8 mouse cellular contexts compared by ENCODE assay signal in genomic region chr8:84707267-84707883, GRCm38 (mm10). TPM values are rescaled to one million over a fixed set of nuclear protein-coding genes. Genes with fewer than 3 reads are reported as not detected.
DNase-seq lines count a peak whose midpoint lies in the region; ATAC-seq and TF ChIP-seq lines count a peak whose summit lies in the region.

No protein-coding gene starts in this region.

- H3K9ac ChIP-seq in heart, embryonic 13.5 days, result peak overlapping the region; percentile 79
- peak overlapping the region; percentile 39; the same call in 1 of the 2 replicates for H3K9ac ChIP-seq in midbrain, embryonic 14.5 days (replicated peaks; ENCODE audit: low read length)

- peaks cover 40% of the 10 kb centered on the region for H3K27me3 ChIP-seq in erythroblast, embryonic 14.5 days (ENCODE audit: control insufficient read depth)
- peaks cover 63% of the 10 kb centered on the region for H3K27me3 ChIP-seq in heart, embryonic 13.5 days (replicated peaks)
- peaks cover 54% of the 10 kb centered on the region for H3K27me3 ChIP-seq in midbrain, embryonic 14.5 days (ENCODE audit: control insufficient read depth, insufficient read depth, low read length)

- TF ChIP-seq CTCF in bone marrow, adult 2 months (IDR thresholded peaks at IDR 0.05; ENCODE audit: control insufficient read depth, insufficient read depth, low read length), result no peak

- 0 out of 2 replicates have a peak, but pooled peaks have one; percentile 31 for TF ChIP-seq POLR2A in bone marrow, adult 2 months (IDR thresholded peaks at IDR 0.05; ENCODE audit: borderline replicate concordance, control insufficient read depth, low read depth, low read length)

- peak overlapping the region; percentile 74 for H3K4me2 ChIP-seq in heart, embryonic 13.5 days
- peak overlapping the region; percentile 38 for H3K4me2 ChIP-seq in midbrain, embryonic 14.5 days (ENCODE audit: low read length)

- ATAC-seq in erythroblast, adult 5-6 weeks (replicated peaks; ENCODE audit: low FRiP score, poor library complexity, severe bottlenecking), result no peak
- peak; percentile 58 for ATAC-seq in heart, embryonic 13.5 days (ENCODE audit: extremely low read depth, insufficient number of reproducible peaks, low FRiP score, low TSS enrichment)
- no peak for ATAC-seq in midbrain, embryonic 14.5 days (ENCODE audit: low FRiP score, low TSS enrichment)

- no peaks in the 10 kb centered on the region; the same call in 1 of the 2 replicates for H3K9me3 ChIP-seq in erythroblast, embryonic 14.5 days (ENCODE audit: control insufficient read depth, low read length)
- H3K9me3 ChIP-seq in heart, embryonic 13.5 days, result no peaks in the 10 kb centered on the region
- H3K9me3 ChIP-seq in midbrain, embryonic 14.5 days (ENCODE audit: control insufficient read depth, low read length), result no peaks in the 10 kb centered on the region

- H3K4me3 ChIP-seq in erythroblast, embryonic 14.5 days (replicated peaks), result peak overlapping the region; percentile 90
- peak overlapping the region; percentile 77 for H3K4me3 ChIP-seq in bone marrow, adult 2 months (replicated peaks; ENCODE audit: control insufficient read depth, low read depth, low read length)
- H3K4me3 ChIP-seq in heart, embryonic 13.5 days, result peak overlapping the region; percentile 57
- peak overlapping the region; percentile 10; the same call in 1 of the 2 replicates for H3K4me3 ChIP-seq in midbrain, embryonic 14.5 days (replicated peaks; ENCODE audit: low read depth, low read length)

- WGBS in bone marrow, adult 2 months, result 5% methylated on average over 22 of the region's 22 CpGs
- WGBS in heart, embryonic 13.5 days, result 10% methylated on average over 22 of the region's 22 CpGs
- WGBS in midbrain, embryonic 14.5 days, result 5% methylated on average over 22 of the region's 22 CpGs

- peaks cover 28% of the 10 kb centered on the region for H3K36me3 ChIP-seq in erythroblast, embryonic 14.5 days (ENCODE audit: control insufficient read depth)
- peaks cover 20% of the 10 kb centered on the region for H3K36me3 ChIP-seq in heart, embryonic 13.5 days
- no peaks in the 10 kb centered on the region for H3K36me3 ChIP-seq in midbrain, embryonic 14.5 days (ENCODE audit: control insufficient read depth, insufficient read depth, low read length)

- peak; percentile 86 for DNase-seq in liver
- no peak for DNase-seq in midbrain, embryonic 14.5 days
- DNase-seq in thymus, postnatal 14 days, result peak; percentile 63
- DNase-seq in layer of hippocampus, adult 8-10 months (ENCODE audit: low spot score in 2 of 2), result no peak

- H3K4me1 ChIP-seq in erythroblast, embryonic 14.5 days (ENCODE audit: control insufficient read depth), result peaks cover 89% of the 10 kb centered on the region
- H3K4me1 ChIP-seq in bone marrow, adult 2 months (ENCODE audit: control insufficient read depth, insufficient read depth, low read length), result peaks cover 10% of the 10 kb centered on the region
- H3K4me1 ChIP-seq in heart, embryonic 13.5 days, result peaks cover 84% of the 10 kb centered on the region
- H3K4me1 ChIP-seq in midbrain, embryonic 14.5 days (ENCODE audit: control insufficient read depth, insufficient read depth, low read length), result peaks cover 46% of the 10 kb centered on the region

- H3K27ac ChIP-seq in bone marrow, adult 2 months (ENCODE audit: control insufficient read depth, insufficient read depth, low read depth, low read length, poor library complexity), result peak overlapping the region; percentile 95
- H3K27ac ChIP-seq in heart, embryonic 13.5 days (replicated peaks), result peak overlapping the region; percentile 84
- peak overlapping the region; percentile 80 for H3K27ac ChIP-seq in midbrain, embryonic 14.5 days (replicated peaks; ENCODE audit: low read depth, low read length)

RNA-seq across cellular contexts. Expression of gene Lyl1, which starts 6.1 kb away (rescaled TPM):
- 61.4 and 62.8 TPM in 2 replicates for polyA plus RNA-seq in erythroblast, embryonic 14.5 days (2012)
- 37.4 and 40.3 TPM in 2 replicates for total RNA-seq in erythroblast, adult 5-6 weeks (2015; ENCODE audit: low replicate concordance)
- 43.1 and 44.2 TPM in 2 replicates for total RNA-seq in erythroblast, adult 5-6 weeks (2017; ENCODE audit: low replicate concordance)
- polyA plus RNA-seq in bone marrow, adult 2 months (2011; ENCODE audit: insufficient read depth, insufficient read length, low replicate concordance, missing spikeins), result 59.2 and 125 TPM in 2 replicates
- 15.4 and 17.1 TPM in 2 replicates for polyA plus RNA-seq in heart, embryonic 13.5 days (2015; fragmentation: Nextera tagmentation; extraction: Ambion mirVana)
- 1.5 and 3.8 TPM in 2 replicates for polyA plus RNA-seq in midbrain, embryonic 14.5 days (2014; fragmentation: Nextera tagmentation; extraction: Ambion mirVana)
- total RNA-seq in layer of hippocampus, adult 8-10 months (2022), result 1 to 10 TPM; 2.6 to 7.2 (median 4.8) TPM

RNA-seq across cellular contexts. Expression of gene G430095P16Rik, which starts 15.4 kb away (rescaled TPM):
- 11.0 and 11.9 TPM in 2 replicates for polyA plus RNA-seq in erythroblast, embryonic 14.5 days (2012)
- 7.9 and 18.1 TPM in 2 replicates for total RNA-seq in erythroblast, adult 5-6 weeks (2015; ENCODE audit: low replicate concordance)
- 3.6 and 12.9 TPM in 2 replicates for total RNA-seq in erythroblast, adult 5-6 weeks (2017; ENCODE audit: low replicate concordance)
- polyA plus RNA-seq in bone marrow, adult 2 months (2011; ENCODE audit: insufficient read depth, insufficient read length, low replicate concordance, missing spikeins), result 12.0 and 27.2 TPM in 2 replicates
- 7.8 and 8.9 TPM in 2 replicates for polyA plus RNA-seq in heart, embryonic 13.5 days (2015; fragmentation: Nextera tagmentation; extraction: Ambion mirVana)
- polyA plus RNA-seq in midbrain, embryonic 14.5 days (2014; fragmentation: Nextera tagmentation; extraction: Ambion mirVana), result 0.67 and 0.91 TPM in 2 replicates
- total RNA-seq in layer of hippocampus, adult 8-10 months (2022), result not detected

RNA-seq across cellular contexts. Expression of gene Nacc1, which starts 19.7 kb away (rescaled TPM):
- 7.0 and 8.5 TPM in 2 replicates for polyA plus RNA-seq in erythroblast, embryonic 14.5 days (2012)
- 12.7 and 19.9 TPM in 2 replicates for total RNA-seq in erythroblast, adult 5-6 weeks (2015; ENCODE audit: low replicate concordance)
- 8.2 and 13.1 TPM in 2 replicates for total RNA-seq in erythroblast, adult 5-6 weeks (2017; ENCODE audit: low replicate concordance)
- polyA plus RNA-seq in bone marrow, adult 2 months (2011; ENCODE audit: insufficient read depth, insufficient read length, low replicate concordance, missing spikeins), result 14.6 and 26.2 TPM in 2 replicates
- 15.1 and 15.7 TPM in 2 replicates for polyA plus RNA-seq in heart, embryonic 13.5 days (2015; fragmentation: Nextera tagmentation; extraction: Ambion mirVana)
- polyA plus RNA-seq in midbrain, embryonic 14.5 days (2014; fragmentation: Nextera tagmentation; extraction: Ambion mirVana), result 19.1 and 20.2 TPM in 2 replicates
- 10 to 100 TPM; 86.2 to 91.2 (median 87.6) TPM for total RNA-seq in layer of hippocampus, adult 8-10 months (2022)

RNA-seq across cellular contexts. Expression of gene Trmt1, which starts 21.3 kb away (rescaled TPM):
- 8.9 and 9.0 TPM in 2 replicates for polyA plus RNA-seq in erythroblast, embryonic 14.5 days (2012)
- total RNA-seq in erythroblast, adult 5-6 weeks (2015; ENCODE audit: low replicate concordance), result 9.8 and 16.9 TPM in 2 replicates
- total RNA-seq in erythroblast, adult 5-6 weeks (2017; ENCODE audit: low replicate concordance), result 18.3 and 21.5 TPM in 2 replicates
- polyA plus RNA-seq in bone marrow, adult 2 months (2011; ENCODE audit: insufficient read depth, insufficient read length, low replicate concordance, missing spikeins), result 78.9 and 134 TPM in 2 replicates
- polyA plus RNA-seq in heart, embryonic 13.5 days (2015; fragmentation: Nextera tagmentation; extraction: Ambion mirVana), result 47.6 and 51.6 TPM in 2 replicates
- polyA plus RNA-seq in midbrain, embryonic 14.5 days (2014; fragmentation: Nextera tagmentation; extraction: Ambion mirVana), result 56.9 and 59.6 TPM in 2 replicates
- 100 to 1,000 TPM in 2 of 4 experiments, 10 to 100 TPM in 2; 91.6 to 133 (median 103) TPM for total RNA-seq in layer of hippocampus, adult 8-10 months (2022)

RNA-seq across cellular contexts. Expression of gene Ier2, which starts 44.7 kb away (rescaled TPM):
- polyA plus RNA-seq in erythroblast, embryonic 14.5 days (2012), result 17.2 and 18.5 TPM in 2 replicates
- 17.8 and 22.9 TPM in 2 replicates for total RNA-seq in erythroblast, adult 5-6 weeks (2015; ENCODE audit: low replicate concordance)
- 9.2 and 14.8 TPM in 2 replicates for total RNA-seq in erythroblast, adult 5-6 weeks (2017; ENCODE audit: low replicate concordance)
- 13.2 and 49.9 TPM in 2 replicates for polyA plus RNA-seq in bone marrow, adult 2 months (2011; ENCODE audit: insufficient read depth, insufficient read length, low replicate concordance, missing spikeins)
- 43.0 and 44.8 TPM in 2 replicates for polyA plus RNA-seq in heart, embryonic 13.5 days (2015; fragmentation: Nextera tagmentation; extraction: Ambion mirVana)
- polyA plus RNA-seq in midbrain, embryonic 14.5 days (2014; fragmentation: Nextera tagmentation; extraction: Ambion mirVana), result 15.5 and 16.0 TPM in 2 replicates
- 10 to 100 TPM in 1 of 4 experiments, 1 to 10 TPM in 3; 7.0 to 10.2 (median 9.3) TPM for total RNA-seq in layer of hippocampus, adult 8-10 months (2022)

Comparison
In these comparisons a context has a peak if more than half of its experiments do, and no peak if none do; other contexts are left out.
1. H3K4me3 ChIP-seq: peak in every context shown above with its lines; median percentile 90 in erythroblast, embryonic 14.5 days; 77 in bone marrow, adult 2 months; 57 in heart, embryonic 13.5 days; 10 in midbrain, embryonic 14.5 days.
2. DNase-seq: peak in liver (single experiment) and thymus, postnatal 14 days (single experiment); none in midbrain, embryonic 14.5 days (single experiment) and layer of hippocampus, adult 8-10 months (0 of 2).
3. Peak in every context shown above with its lines, with median percentiles within 50 percentile points of each other: H3K27ac ChIP-seq.